Mouse (Mus musculus): ENCODE data around the gene Rhbdd1.

- no peak for TF ChIP-seq CTCF (IDR thresholded peaks at IDR 0.05; ENCODE audit: borderline replicate concordance, insufficient read depth, low read depth, low read length)
- no peak for TF ChIP-seq POLR2A (IDR thresholded peaks at IDR 0.05; ENCODE audit: borderline replicate concordance, insufficient read depth, low read length)
Measured at GRCm38 (mm10) chr1:82446049-82446448, 129.8 kb downstream of the Rhbdd1 start.
